Mouse (Mus musculus) bone marrow, adult 2 months (tissue): ENCODE measurements around the gene Cit.

Source experiments
- CTCF ChIP-seq: fragments of 200-500 bp; IDR thresholded peaks from 2 replicates; pipeline ENCODE4 v1.5.1; 2011; ENCODE audit warnings: low read length, control low read depth; ENCODE audit not compliant: control insufficient read depth, insufficient read depth
- POLR2A ChIP-seq: fragments of 200-500 bp; IDR thresholded peaks from 2 replicates; pipeline ENCODE4 v1.6.1; 2011; ENCODE audit warnings: low read depth, mild to moderate bottlenecking, control low read depth, low read length, borderline replicate concordance; ENCODE audit not compliant: control insufficient read depth

DNA sequence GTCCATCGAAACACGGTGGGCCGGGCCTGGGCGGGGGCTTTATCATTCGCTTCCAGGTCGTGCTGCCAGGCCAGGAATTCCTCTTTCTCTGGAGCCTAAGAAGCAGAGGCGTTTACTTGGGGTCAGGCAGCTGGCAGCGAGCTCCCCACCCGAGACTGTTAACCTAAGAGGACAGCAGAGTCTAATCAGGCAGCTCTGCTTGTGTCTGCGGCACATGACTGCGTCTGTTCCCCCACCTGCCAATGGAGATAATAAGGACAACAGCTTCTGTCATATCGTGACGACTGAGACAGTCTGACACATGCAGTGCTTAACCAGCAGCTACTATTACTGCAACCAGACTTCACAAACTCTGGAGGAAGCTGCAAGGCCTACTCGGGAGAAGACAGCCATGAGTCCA is 176.5 kb downstream of the Cit start:
- no peak for TF ChIP-seq CTCF
- TF ChIP-seq POLR2A = no peak
